Mouse (Mus musculus) left cerebral cortex, postnatal 14 days (tissue): ENCODE results near the gene Aldh3b2. TPM values are rescaled to one million over a fixed set of nuclear protein-coding genes. Genes with fewer than 3 reads are reported as not detected.

ENCODE experiments used
- total RNA-seq, 2 experiments: library from RNA; stranded (reverse); gene quantifications; 2 replicates each; pipeline ENCODE4 v1.2.3; 2021

Aldh3b2 gene
- total RNA-seq, 2 experiments from 2014 or later: 1.8 to 2.4 TPM

Other genes starting within 250 kb of the Aldh3b2 start
- gene Kmt5b, start 204.9 kb upstream of the Aldh3b2 start, total RNA-seq: 10 to 100 TPM; 54.5 to 54.7 TPM
- gene Chka, start 120.6 kb upstream of the Aldh3b2 start, total RNA-seq: 10 to 100 TPM; 75.5 to 99.5 TPM
- 10 to 100 TPM; 14.4 to 16.1 TPM for gene Tcirg1, start 65.2 kb upstream of the Aldh3b2 start, total RNA-seq
- gene Ndufs8, start 59.6 kb upstream of the Aldh3b2 start, total RNA-seq: 100 to 1,000 TPM; 134 to 149 TPM
- gene Aldh3b1, start 42.5 kb upstream of the Aldh3b2 start, total RNA-seq: 1 to 10 TPM; 1.8 to 2.0 TPM
- gene Unc93b1, start 37.1 kb upstream of the Aldh3b2 start, total RNA-seq: 10 to 100 TPM; 16.0 to 18.4 TPM
- under 1 TPM in 1 of 2 experiments, not detected in 1; 0.13 TPM for gene Aldh3b3, start 13.7 kb upstream of the Aldh3b2 start, total RNA-seq
- 1 to 10 TPM; 1.8 to 3.1 TPM for gene Acy3, start 14.2 kb downstream of the Aldh3b2 start, total RNA-seq
- not detected for gene Tbx10, start 20.4 kb downstream of the Aldh3b2 start, total RNA-seq
- 10 to 100 TPM in 1 of 2 experiments, 1 to 10 TPM in 1; 8.5 to 10.3 TPM for gene Nudt8, start 28.3 kb downstream of the Aldh3b2 start, total RNA-seq
- gene Gm49405, start 28.3 kb downstream of the Aldh3b2 start, total RNA-seq: 1 to 10 TPM; 1.2 to 1.6 TPM
- 1 to 10 TPM; 3.2 to 3.5 TPM for gene Doc2g, start 31.0 kb downstream of the Aldh3b2 start, total RNA-seq
- 100 to 1,000 TPM; 227 to 231 TPM for gene Ndufv1, start 40.5 kb downstream of the Aldh3b2 start, total RNA-seq
- 100 to 1,000 TPM; 213 to 245 TPM for gene Gstp1, start 65.7 kb downstream of the Aldh3b2 start, total RNA-seq
- 10 to 100 TPM; 22.3 to 24.3 TPM for gene Gstp2, start 73.7 kb downstream of the Aldh3b2 start, total RNA-seq
- not detected for gene Gstp3, start 87.2 kb downstream of the Aldh3b2 start, total RNA-seq
- gene Cabp2, start 109.2 kb downstream of the Aldh3b2 start, total RNA-seq: not detected
- gene Cdk2ap2, start 124.9 kb downstream of the Aldh3b2 start, total RNA-seq: 10 to 100 TPM; 26.4 to 26.7 TPM
- 100 to 1,000 TPM; 225 to 226 TPM for gene Pitpnm1, start 127.7 kb downstream of the Aldh3b2 start, total RNA-seq
- gene Aip, start 153.5 kb downstream of the Aldh3b2 start, total RNA-seq: 10 to 100 TPM; 83.4 to 94.1 TPM
- gene Gpr152, start 167.5 kb downstream of the Aldh3b2 start, total RNA-seq: not detected
- under 1 TPM; 0.11 to 0.23 TPM for gene Cabp4, start 171.7 kb downstream of the Aldh3b2 start, total RNA-seq
- gene Coro1b, start 176.3 kb downstream of the Aldh3b2 start, total RNA-seq: 10 to 100 TPM; 80.7 to 87.5 TPM
- 1 to 10 TPM; 1.0 to 1.5 TPM for gene Ptprcap, start 181.3 kb downstream of the Aldh3b2 start, total RNA-seq
- 10 to 100 TPM; 39.5 to 39.9 TPM for gene Rps6kb2, start 191.0 kb downstream of the Aldh3b2 start, total RNA-seq
- gene Carns1, start 203.2 kb downstream of the Aldh3b2 start, total RNA-seq: 1 to 10 TPM; 3.8 to 5.9 TPM
- gene Tbc1d10c, start 219.0 kb downstream of the Aldh3b2 start, total RNA-seq: 1 to 10 TPM; 1.6 to 1.8 TPM
- gene Ppp1ca, start 219.7 kb downstream of the Aldh3b2 start, total RNA-seq: 100 to 1,000 TPM; 323 to 336 TPM
- gene Rad9a, start 229.3 kb downstream of the Aldh3b2 start, total RNA-seq: 1 to 10 TPM; 6.4 to 9.0 TPM
- 1 to 10 TPM; 1.3 to 1.5 TPM for gene Clcf1, start 241.9 kb downstream of the Aldh3b2 start, total RNA-seq
- gene AC109138.7, start 242.0 kb downstream of the Aldh3b2 start, total RNA-seq: not detected